Mouse (Mus musculus): ENCODE measurements around the gene Scnn1g. TPM values are rescaled to one million over a fixed set of nuclear protein-coding genes. Genes with fewer than 3 reads are reported as not detected.

Scnn1g gene
- polyA plus RNA-seq, 1 experiment from 2014 or later, result 0.35 TPM

DNA sequence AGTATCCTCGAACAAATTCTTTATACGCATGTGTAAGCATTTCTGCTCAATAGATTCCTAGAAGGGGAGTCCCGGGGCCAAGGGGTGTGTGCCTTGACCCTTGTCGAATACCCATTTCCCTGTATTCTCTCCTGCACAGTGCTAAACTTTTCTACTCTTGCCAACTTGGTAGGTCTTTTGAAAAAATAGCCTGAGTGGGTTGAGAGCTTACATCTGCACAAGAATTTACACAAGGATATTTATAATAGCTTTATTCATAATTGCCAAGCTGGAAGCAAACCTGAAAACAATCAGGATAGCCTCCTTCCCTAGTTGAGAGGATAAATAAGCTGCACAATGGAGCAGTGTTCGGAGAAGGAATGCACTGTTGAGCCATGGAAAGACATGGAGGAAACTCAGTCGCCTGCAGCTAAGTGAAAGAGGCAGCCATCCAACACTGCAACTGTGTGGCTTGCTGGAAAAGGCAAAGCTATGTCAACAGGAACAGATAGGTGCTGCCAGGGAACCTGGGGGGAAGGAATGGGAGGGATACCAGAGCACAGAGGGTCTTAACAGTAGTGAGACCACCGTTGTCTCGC lies 51.5 kb downstream of the Scnn1g start:
- no peaks in the 10 kb centered on the region for H3K4me1 ChIP-seq
- 79% methylated on average over 8 of the region's 8 CpGs for WGBS
- no peaks in the 10 kb centered on the region for H3K27me3 ChIP-seq (ENCODE audit: insufficient read depth, poor library complexity, severe bottlenecking)
- DNase-seq (ENCODE audit: low spot score), result no peak
- H3K4me3 ChIP-seq, result no peak overlapping the region
- no peaks in the 10 kb centered on the region for H3K36me3 ChIP-seq
- no peak overlapping the region for H3K27ac ChIP-seq
- H3K9me3 ChIP-seq, result no peaks in the 10 kb centered on the region

DNA sequence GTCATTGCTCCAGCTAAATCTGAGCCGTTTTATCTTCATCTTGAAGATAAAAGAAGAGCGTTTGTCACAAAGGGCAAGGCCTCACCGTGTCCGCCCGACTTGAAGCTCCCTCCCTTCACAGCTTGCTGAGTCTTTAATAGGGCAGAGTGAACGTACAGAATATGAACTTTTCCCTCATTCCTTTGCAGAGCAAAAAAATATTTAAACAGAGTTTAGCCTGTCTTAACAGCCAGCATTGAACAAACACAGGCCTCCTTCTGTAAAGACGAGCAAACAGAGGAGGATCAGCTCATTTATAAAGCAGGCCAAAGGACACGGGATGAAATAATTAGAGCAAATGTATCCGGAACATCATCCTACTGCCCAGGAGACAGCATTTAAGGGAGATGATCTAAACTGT lies 63.5 kb downstream of the Scnn1g start:
- Histone ChIP-seq H3K4me1 (no peaks in the 10 kb centered on the region), H3K9me3 (no peaks in the 10 kb centered on the region), H3K4me3 (no peak overlapping the region), H3K27me3 (ENCODE audit: insufficient read depth, poor library complexity, severe bottlenecking) (no peaks in the 10 kb centered on the region), H3K36me3 (no peaks in the 10 kb centered on the region), H3K27ac (no peak overlapping the region)
- whole genome bisulfite sequencing, result 66% methylated on average over 9 of the region's 9 CpGs
- DNase-seq (ENCODE audit: low spot score), result no peak

DNA sequence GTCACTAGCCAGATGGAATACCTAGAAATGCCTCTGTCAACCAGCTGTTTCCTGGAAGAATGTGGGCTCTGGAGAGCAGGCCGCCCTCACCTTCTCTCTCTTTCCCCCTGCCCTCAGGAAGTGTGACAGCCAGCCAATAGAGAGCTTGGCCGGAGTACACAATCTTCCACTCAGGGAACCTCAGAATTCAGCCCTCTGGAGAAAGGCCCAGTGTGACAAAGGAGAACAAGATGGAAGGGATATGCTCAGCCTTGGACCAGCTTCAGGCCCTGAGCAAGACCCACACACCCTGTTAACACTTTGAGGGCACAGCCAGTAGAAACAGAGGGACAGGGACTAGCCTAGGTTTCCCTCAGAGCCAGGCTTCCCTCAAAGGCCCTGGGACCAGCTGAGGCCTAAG lies 68.2 kb downstream of the Scnn1g start:
- H3K27ac ChIP-seq, result no peak overlapping the region
- H3K27me3 ChIP-seq (ENCODE audit: insufficient read depth, poor library complexity, severe bottlenecking), result no peaks in the 10 kb centered on the region
- H3K4me1 ChIP-seq, result no peaks in the 10 kb centered on the region
- 72% methylated on average over 2 of the region's 2 CpGs for WGBS
- H3K4me3 ChIP-seq, result no peak overlapping the region
- DNase-seq (ENCODE audit: low spot score), result peak; percentile 71
- H3K36me3 ChIP-seq, result no peaks in the 10 kb centered on the region
- no peaks in the 10 kb centered on the region for H3K9me3 ChIP-seq

DNA sequence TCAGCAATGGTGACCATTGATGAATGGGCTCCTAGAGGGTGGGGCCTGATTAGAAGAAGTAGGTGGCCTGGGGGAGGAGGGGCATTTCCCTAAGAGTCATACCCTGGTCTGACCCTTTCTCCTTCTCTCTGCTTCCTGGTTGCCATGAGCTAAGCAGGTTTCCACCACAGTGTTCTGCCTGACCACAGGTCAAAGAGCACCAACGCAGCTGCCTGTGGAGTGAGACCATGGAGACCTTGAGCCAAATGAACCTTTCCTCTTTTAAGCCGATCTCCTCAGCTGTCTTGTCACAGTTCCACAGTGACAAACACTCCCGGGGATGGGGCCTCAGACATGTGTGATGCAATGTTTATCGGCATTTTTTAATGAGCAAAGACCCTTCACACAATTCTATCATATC lies 68.7 kb downstream of the Scnn1g start:
- DNase-seq (ENCODE audit: low spot score), result peak; percentile 35

DNA sequence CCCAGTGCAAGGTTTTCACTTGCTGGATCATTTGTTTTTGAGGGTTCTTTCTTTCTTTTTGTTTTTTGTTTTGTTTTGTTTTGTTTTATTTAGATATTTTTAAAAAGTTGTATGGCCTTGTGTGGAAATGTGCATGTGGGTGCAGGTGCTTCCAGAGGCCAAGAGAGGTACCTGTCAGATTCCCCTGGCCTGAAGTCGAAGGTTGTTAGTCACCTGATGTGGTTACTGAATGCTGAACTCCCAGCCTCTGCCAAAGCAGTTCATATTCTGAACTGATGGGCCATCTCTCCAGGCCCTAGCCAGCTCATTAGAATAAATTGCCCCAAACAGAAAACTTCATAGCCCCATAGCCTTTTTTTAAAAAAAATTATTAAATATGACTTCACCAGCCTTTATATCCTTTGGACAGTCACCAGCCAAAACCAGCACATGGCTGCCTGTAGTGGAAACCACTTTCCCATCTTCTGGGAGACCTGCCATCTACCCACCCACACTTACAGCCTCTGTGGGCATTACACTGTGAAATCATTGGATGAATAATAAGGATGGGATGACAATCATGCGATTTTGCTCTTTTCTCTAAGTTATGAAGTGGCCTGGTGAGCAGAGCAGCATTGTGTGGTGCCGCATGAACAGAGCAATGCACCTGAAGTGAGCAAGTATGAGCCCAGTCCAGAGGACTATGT lies 71.7 kb downstream of the Scnn1g start:
- H3K27me3 ChIP-seq (ENCODE audit: insufficient read depth, poor library complexity, severe bottlenecking), result no peaks in the 10 kb centered on the region
- WGBS, result 65% methylated on average over 3 of the region's 3 CpGs
- no peaks in the 10 kb centered on the region for H3K4me1 ChIP-seq
- no peak overlapping the region for H3K4me3 ChIP-seq
- no peaks in the 10 kb centered on the region for H3K36me3 ChIP-seq
- H3K9me3 ChIP-seq, result no peaks in the 10 kb centered on the region
- peak; percentile 47 for DNase-seq (ENCODE audit: low spot score)
- no peak overlapping the region for H3K27ac ChIP-seq

More for the DNA sequence above, 68.7 kb downstream of the Scnn1g start:
- no peak overlapping the region for H3K27ac ChIP-seq
- 88% methylated on average over 4 of the region's 4 CpGs for WGBS
- H3K4me1 ChIP-seq, result no peaks in the 10 kb centered on the region
- H3K9me3 ChIP-seq, result no peaks in the 10 kb centered on the region
- H3K27me3 ChIP-seq (ENCODE audit: insufficient read depth, poor library complexity, severe bottlenecking), result no peaks in the 10 kb centered on the region
- no peaks in the 10 kb centered on the region for H3K36me3 ChIP-seq
- no peak overlapping the region for H3K4me3 ChIP-seq

DNA sequence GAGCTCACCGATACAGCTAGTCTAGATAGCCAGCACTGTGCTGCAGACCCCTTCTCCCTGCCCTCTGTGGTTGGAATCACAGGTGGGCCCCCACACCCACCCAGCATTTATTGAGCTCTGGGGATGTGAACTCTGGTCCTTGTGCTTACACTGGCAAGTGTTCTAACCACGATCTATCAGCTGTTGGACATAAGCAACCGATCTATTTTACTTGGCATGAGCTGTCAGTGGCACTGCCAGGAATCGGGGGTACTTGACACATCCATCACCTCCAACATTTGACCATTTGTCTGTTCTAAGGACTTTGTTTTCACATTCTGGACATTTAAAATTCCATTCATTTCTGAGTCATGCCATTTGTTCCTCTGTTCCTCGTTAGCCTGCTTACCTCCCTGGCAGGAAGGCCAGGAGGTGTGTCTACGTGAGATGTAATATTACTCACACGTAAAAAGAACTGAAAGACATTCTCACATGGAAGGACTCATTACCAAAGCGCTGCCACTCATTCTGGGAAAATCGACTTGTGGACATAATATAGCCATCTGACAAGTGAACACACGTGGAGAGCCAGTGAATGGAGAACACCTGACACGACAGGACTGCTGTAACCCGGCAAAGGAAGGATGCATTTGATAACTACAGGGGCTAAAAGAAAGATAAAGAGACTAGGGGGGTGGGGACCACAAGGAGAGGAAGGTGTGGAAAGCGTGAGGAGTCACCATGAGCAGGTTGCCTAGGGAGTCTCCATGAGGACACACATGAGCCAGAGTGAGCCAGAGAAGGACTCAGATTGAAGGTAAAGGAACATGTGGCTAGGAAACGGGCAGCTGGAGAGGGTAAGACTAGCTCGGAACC lies 73.7 kb downstream of the Scnn1g start:
- H3K9me3 ChIP-seq, result no peaks in the 10 kb centered on the region
- WGBS, result 72% methylated on average over 15 of the region's 15 CpGs
- no peak overlapping the region for H3K4me3 ChIP-seq
- H3K4me1 ChIP-seq, result no peaks in the 10 kb centered on the region
- peak; percentile 70 for DNase-seq (ENCODE audit: low spot score)
- no peaks in the 10 kb centered on the region for H3K27me3 ChIP-seq (ENCODE audit: insufficient read depth, poor library complexity, severe bottlenecking)
- no peaks in the 10 kb centered on the region for H3K36me3 ChIP-seq
- H3K27ac ChIP-seq, result no peak overlapping the region

Other genes with a start within 250 kb of the Scnn1g start
- 1.6 and 2.3 TPM in 2 replicates for gene Usp31, start 27.2 kb upstream of the Scnn1g start, polyA plus RNA-seq (2016; fragmentation: Nextera tagmentation; extraction: Ambion mirVana)
- gene Scnn1b, start 130.6 kb downstream of the Scnn1g start, polyA plus RNA-seq (2016; fragmentation: Nextera tagmentation; extraction: Ambion mirVana), result 0.30 TPM in 1 of 2 replicates, not detected in the other
- 20.0 and 22.4 TPM in 2 replicates for gene Cog7, start 247.2 kb downstream of the Scnn1g start, polyA plus RNA-seq (2016; fragmentation: Nextera tagmentation; extraction: Ambion mirVana)

Measured in heart, embryonic 10.5 days (tissue).